Mouse (Mus musculus) effector memory CD4-positive, alpha-beta T cell, adult 5 months (primary cell): ENCODE results near the gene Fam83b. TPM values are rescaled to one million over a fixed set of nuclear protein-coding genes. Genes with fewer than 3 reads are reported as not detected.

Source experiments
- polyA plus RNA-seq: library from polyadenylated mRNA; unstranded; fragments of 100-300 nt; shearing (Covaris generic); gene quantifications from one replicate; pipeline ENCODE4 v1.2.1, GENCODE M21; 2017

Gene Fam83b
- polyA plus RNA-seq = not detected

GRCm38 (mm10) chr9:76566515-76567280 lies at the start of gene Fam83b:
Fam83b (minus strand) TSS chr9:76567116.

Other genes starting within 250 kb of the Fam83b start
- not detected for gene Hcrtr2, start 243.3 kb downstream of the Fam83b start, polyA plus RNA-seq